Mouse (Mus musculus) limb, embryonic 14.5 days (tissue): ENCODE measurements at regions not wholly inside any gene's neighbourhood (a gene's known extent, or its start where the extent isn't known, plus 50 kb on each side); places are given as distances from the start of the nearest gene placed in this dataset.

Experiments used
- ATAC-seq: fragments of 200-750 bp; cut with Nextera tagmentation; 2 replicates; pipeline ENCODE4 v1.8.0; 2017; ENCODE audit warnings: low read depth, moderate number of reproducible peaks, moderate TSS enrichment; ENCODE audit not compliant: low FRiP score
- DNase-seq: peaks from one replicate; pipeline ENCODE4 v3.0.0-alpha.2; 2015; ENCODE audit warnings: low spot score
- H3K27ac ChIP-seq: fragments of 300-500 bp; sonication (generic); replicated peaks from 2 replicates; pipeline ENCODE4 v1.5.1; 2014; ENCODE audit warnings: low read depth, mild to moderate bottlenecking, low read length, moderate library complexity, mixed read lengths
- H3K27me3 ChIP-seq: fragments of 300-500 bp; sonication (generic); 2 replicates; pipeline ENCODE4 v1.6.1; 2014; ENCODE audit warnings: low read length, mixed read lengths; ENCODE audit not compliant: control insufficient read depth, insufficient read depth
- H3K36me3 ChIP-seq: fragments of 300-500 bp; sonication (generic); 2 replicates; pipeline ENCODE4 v1.6.1; 2014; ENCODE audit warnings: mild to moderate bottlenecking, low read length, moderate library complexity, mixed read lengths; ENCODE audit not compliant: control insufficient read depth, insufficient read depth
- H3K4me1 ChIP-seq: fragments of 300-500 bp; sonication (generic); 2 replicates; pipeline ENCODE4 v1.6.1; 2014; ENCODE audit warnings: antibody characterized with exemption, low read length, mixed read lengths; ENCODE audit not compliant: control insufficient read depth, insufficient read depth
- H3K4me2 ChIP-seq: fragments of 300-500 bp; sonication (generic); replicated peaks from 2 replicates; pipeline ENCODE4 v1.6.1; 2014; ENCODE audit warnings: low read depth, mild to moderate bottlenecking, low read length, moderate library complexity; ENCODE audit not compliant: severe bottlenecking
- H3K4me3 ChIP-seq: fragments of 300-500 bp; sonication (generic); replicated peaks from 2 replicates; pipeline ENCODE4 v1.5.1; 2014; ENCODE audit warnings: low read length
- H3K9ac ChIP-seq: fragments of 300-500 bp; sonication (generic); 2 replicates; pipeline ENCODE4 v1.6.1; 2014; ENCODE audit warnings: mild to moderate bottlenecking, low read depth, low read length, moderate library complexity; ENCODE audit not compliant: severe bottlenecking
- H3K9me3 ChIP-seq: fragments of 300-500 bp; sonication (generic); 2 replicates; pipeline ENCODE4 v1.6.1; 2016; ENCODE audit warnings: low read length; ENCODE audit not compliant: control insufficient read depth
- POLR2A ChIP-seq: fragments of 200-500 bp; IDR thresholded peaks from 2 replicates; pipeline ENCODE4 v1.8.0; 2012; ENCODE audit warnings: inconsistent platforms, mild to moderate bottlenecking, moderate library complexity, borderline replicate concordance; ENCODE audit not compliant: insufficient read depth, insufficient read length; ENCODE audit errors: extremely low read depth
- WGBS: fragments of 180-500 bp; shearing (Covaris S2); extraction: QIAGEN DNeasy Blood & Tissue Kit; methylation state at CpG from one replicate; pipeline ENCODE4 v1.1.7; 2014; 5-methylcytosine and 5-hydroxymethylcytosine counted together

- Histone ChIP-seq H3K9ac (no peak overlapping the region), H3K4me2 (no peak overlapping the region), H3K36me3 (no peaks in the 10 kb centered on the region), H3K27ac (no peak overlapping the region), H3K9me3 (no peaks in the 10 kb centered on the region), H3K4me1 (no peaks in the 10 kb centered on the region), H3K4me3 (no peak overlapping the region), H3K27me3 (no peaks in the 10 kb centered on the region)
- 40% methylated on average over 2 of the region's 2 CpGs for WGBS
- no peak for TF ChIP-seq POLR2A
- DNase-seq (no peak), ATAC-seq (no peak)
Measured at GRCm38 (mm10) chr1:104619805-104620375, 148.4 kb upstream of the Cdh20 start.

GRCm38 (mm10) chr1:104625528-104625927 lies 142.8 kb upstream of the Cdh20 start:
- Histone ChIP-seq H3K36me3 (no peaks in the 10 kb centered on the region), H3K27ac (no peak overlapping the region), H3K4me2 (no peak overlapping the region), H3K4me3 (no peak overlapping the region), H3K4me1 (no peaks in the 10 kb centered on the region), H3K27me3 (no peaks in the 10 kb centered on the region), H3K9ac (no peak overlapping the region), H3K9me3 (no peaks in the 10 kb centered on the region)
- TF ChIP-seq POLR2A = no peak
- ATAC-seq = no peak
- 71% methylated on average over 2 of the region's 2 CpGs for WGBS
- DNase-seq = no peak

GRCm38 (mm10) chr1:104652405-104652804 lies 115.9 kb upstream of the Cdh20 start:
- ATAC-seq = no peak
- Histone ChIP-seq H3K4me2 (no peak overlapping the region), H3K36me3 (no peaks in the 10 kb centered on the region), H3K4me3 (no peak overlapping the region), H3K27ac (no peak overlapping the region), H3K4me1 (no peaks in the 10 kb centered on the region), H3K9me3 (no peaks in the 10 kb centered on the region), H3K27me3 (no peaks in the 10 kb centered on the region), H3K9ac (no peak overlapping the region)
- 76% methylated on average over 1 of the region's 1 CpGs for WGBS
- no peak for TF ChIP-seq POLR2A
- peak; percentile 15 for DNase-seq
